Mouse (Mus musculus): ENCODE data around the gene Egln1.
A peak's percentile ranks its signal among the peaks of the same experiment; 100 is the strongest.

Egln1 gene

GRCm38 (mm10) chr8:124947865-124948732 is 1.0 kb downstream of the Egln1 start:
- peak in 1 of 2 experiments; percentile 17 for DNase-seq (ENCODE audit: low spot score in 2 of 2)

GRCm38 (mm10) chr8:124944406-124944805 is 4.7 kb downstream of the Egln1 start:
- DNase-seq (ENCODE audit: low spot score in 2 of 2): no peak

DNA sequence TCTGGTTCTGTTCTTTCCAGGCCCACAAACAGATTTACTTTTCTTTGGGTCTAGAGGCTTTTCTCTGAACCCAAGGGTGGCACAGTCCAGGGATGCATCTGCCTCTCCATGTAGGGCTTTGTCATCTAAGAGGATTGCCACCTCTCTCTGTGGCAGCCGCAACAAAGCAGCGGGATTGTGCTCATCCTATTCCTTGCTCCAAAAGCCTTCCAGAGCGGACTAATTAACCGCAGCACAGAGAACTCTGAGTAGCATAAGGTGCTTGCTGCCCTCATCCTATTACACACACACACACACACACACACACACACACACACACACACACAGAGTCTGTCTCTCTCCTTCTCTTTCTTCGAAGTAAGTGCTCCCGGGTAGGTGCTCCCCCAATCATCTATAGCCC is 5.3 kb downstream of the Egln1 start:
- no peak for DNase-seq (ENCODE audit: low spot score in 2 of 2)

DNA sequence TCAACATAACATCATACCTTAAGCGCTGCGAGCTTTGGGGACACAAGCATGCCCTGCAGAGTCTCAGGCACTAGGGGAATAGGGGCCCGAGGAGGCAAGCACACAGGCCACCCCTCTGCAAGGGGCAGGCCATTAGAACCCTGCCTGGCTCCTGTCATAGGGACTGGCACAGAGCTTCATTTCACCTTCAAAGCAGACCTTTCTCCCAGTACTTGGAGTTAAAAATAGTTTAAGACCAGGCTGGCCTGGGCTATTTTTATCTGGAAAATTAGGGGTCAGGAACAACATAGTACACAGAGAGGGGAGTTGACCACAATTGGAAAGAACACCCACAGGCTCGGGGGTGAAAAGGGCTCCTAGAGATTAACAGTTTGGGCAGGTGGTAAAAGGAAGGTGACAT is 11.8 kb downstream of the Egln1 start:
- no peak for DNase-seq (ENCODE audit: low spot score in 2 of 2)

- DNase-seq (ENCODE audit: low spot score in 2 of 2): no peak
Measured at GRCm38 (mm10) chr8:124936699-124937098, 12.4 kb downstream of the Egln1 start.

DNA sequence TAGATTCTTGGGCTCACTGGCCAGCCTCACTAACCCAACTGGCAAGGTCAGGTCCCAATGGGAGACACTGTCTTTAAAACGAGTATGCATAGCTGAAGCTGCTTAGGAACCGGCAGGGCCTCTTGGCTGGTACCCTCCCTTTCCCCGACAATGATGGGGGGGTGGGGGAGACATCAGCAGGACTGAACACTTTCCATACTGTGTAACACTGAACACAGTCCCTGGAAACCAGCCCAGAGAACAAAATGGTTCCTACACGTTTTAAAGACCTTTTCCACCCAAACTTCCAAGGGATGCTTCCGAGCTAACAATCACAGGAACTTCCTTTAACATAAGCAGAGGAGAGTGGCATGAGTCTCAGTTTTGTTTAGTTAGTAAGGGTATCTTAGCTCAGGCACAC is 14.0 kb downstream of the Egln1 start:
- no peak for DNase-seq (ENCODE audit: low spot score in 2 of 2)

GRCm38 (mm10) chr8:124932435-124932834 is 16.7 kb downstream of the Egln1 start:
- no peak for DNase-seq (ENCODE audit: low spot score in 2 of 2)

DNA sequence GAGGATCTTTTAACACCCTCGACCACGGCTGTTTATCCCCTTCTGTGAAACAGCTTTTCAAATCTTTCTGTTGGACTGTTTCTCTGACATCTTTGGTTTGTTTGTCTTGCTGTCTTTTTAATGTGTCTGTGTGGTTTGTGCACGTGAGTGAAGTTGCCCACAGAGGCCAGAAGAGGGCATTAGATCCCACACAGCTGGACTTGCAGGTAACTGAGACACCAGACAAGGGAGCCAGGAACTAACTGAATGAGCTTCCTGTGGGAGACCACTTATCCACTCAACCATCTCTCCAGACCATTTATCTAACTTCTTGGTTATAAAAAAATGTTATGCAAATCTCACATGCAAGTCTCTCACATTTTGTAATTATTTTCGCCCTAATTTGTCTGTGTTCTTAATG is 18.5 kb downstream of the Egln1 start:
- no peak for DNase-seq (ENCODE audit: low spot score in 2 of 2)

GRCm38 (mm10) chr8:124930086-124930485 is 19.0 kb downstream of the Egln1 start:
- DNase-seq (ENCODE audit: low spot score in 2 of 2): no peak

DNA sequence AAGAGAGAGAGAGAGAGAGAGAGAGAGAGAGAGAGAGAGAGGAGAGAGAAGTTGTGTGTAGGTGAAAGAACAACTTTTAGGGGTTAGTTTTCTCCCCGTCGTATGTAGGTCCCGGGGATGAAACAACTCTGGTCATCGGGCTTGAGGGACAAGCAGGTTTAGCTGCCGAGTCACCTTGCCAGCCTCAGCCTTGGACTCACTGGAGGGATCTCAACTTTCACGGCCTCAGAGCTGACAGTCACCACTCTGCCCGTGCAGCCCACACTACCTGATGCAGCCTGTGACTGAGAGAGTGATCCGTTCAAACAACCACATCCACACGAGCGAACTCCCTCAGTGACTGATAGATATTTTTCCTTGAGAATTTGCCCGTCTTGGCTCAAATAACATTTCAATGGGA is 20.1 kb downstream of the Egln1 start:
- DNase-seq (ENCODE audit: low spot score in 2 of 2): no peak

GRCm38 (mm10) chr8:124926351-124926771 is 22.8 kb downstream of the Egln1 start:
- DNase-seq (ENCODE audit: low spot score in 2 of 2): no peak

DNA sequence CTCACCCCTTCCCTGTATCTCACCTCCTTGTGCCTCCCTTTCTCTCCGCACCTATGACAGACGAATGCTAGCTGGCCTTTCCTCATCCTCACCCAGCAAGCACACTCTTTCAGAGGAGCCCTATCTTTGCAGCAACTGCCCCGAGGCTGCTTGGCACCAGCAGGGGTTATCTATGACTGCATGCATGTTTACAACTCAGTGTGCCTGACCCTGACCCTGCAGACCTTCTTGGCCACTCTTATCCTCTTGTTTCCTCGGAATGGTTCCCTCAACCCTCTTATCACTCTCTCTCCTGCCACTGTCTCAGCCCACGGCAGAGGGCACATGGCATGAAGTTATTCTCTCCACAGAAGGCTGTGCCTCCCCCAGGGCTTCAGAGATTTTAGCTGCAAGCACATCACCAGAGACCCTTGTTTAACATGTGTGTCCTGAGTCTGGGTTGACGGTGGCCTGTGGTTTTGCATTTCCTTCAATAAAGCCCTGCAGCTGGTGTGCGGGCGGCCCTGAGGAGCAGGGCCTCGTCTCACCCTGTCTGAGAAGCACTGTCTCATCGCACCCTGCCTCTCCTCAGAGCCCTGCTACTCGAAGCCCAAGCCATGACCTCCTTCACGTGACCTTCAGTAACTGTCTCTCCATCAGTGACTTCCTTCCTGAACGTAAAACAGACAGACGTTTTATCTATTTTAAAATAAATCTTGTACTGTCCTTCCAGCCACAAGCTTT is 23.4 kb downstream of the Egln1 start:
- DNase-seq (ENCODE audit: low spot score in 2 of 2): peak in 1 of 2 experiments; percentile 15

- DNase-seq (ENCODE audit: low spot score in 2 of 2): no peak
Measured at GRCm38 (mm10) chr8:124923971-124924652, 25.0 kb downstream of the Egln1 start.

DNA sequence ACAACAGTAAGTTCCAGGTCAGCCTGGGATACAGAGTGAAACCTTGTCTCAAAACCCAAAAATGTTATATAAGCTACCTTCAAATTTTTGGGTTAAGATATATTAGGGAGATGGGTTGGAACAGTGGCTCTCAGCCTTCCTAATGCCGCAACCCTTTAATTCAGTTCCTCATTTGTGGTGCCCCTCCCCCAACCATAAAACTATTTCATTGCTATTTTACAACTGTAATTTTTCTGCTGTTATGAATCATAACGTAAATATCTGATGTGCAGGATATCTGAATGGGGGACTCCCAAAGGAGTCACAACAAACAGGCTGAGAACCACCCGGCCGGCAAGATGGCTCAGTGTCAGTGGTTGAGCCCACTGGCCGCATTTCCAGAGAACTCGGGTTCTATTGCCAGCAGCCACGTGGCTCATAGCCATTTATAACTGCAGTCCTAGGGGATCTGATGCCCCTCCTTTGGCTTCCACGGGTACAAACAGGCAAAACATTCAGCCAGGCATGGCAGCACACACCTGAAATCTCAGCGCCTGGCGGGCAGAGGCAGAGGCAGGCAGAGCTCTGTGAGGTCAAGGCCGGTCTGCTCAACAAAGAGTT is 26.5 kb downstream of the Egln1 start:
- peak in 1 of 2 experiments; percentile 13 for DNase-seq (ENCODE audit: low spot score in 2 of 2)

GRCm38 (mm10) chr8:124921369-124922279 is 27.5 kb downstream of the Egln1 start:
- no peak for DNase-seq (ENCODE audit: low spot score in 2 of 2)

DNA sequence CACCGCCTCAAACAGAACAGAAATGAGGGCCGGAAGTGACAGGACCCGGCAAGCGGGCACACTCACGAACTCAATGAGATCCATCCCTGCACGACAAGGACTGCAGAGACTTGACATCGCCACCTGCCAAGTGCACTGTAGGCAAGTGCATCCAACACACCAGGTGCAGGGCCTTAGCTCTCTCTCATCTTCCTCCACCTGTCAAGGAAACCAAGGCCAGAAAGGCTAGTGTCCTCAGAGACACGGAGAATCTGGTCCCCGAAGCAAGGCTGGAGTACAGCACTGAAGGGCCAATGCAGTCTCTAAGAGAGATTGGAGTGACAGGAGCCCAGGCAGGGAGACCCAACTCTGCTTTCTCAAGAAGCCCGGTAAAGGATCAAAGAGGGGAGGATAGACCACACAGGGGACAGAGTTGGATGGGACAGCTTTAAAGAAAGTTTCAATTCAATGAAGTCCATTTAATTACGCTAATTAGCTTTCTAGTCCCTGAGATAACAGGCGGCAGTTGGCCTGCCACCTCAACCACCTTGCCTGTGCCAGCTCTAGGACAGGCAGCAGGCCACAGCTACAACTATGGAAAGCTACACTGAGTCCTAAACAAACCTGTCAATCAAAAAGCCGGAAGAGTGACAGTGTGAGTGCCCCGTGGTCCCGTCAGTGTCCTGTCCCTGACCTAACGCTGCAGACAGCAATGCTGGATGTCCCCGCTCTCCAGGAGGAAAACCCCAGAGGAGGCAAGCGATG is 31.2 kb downstream of the Egln1 start:
- DNase-seq (ENCODE audit: low spot score in 2 of 2): no peak

DNA sequence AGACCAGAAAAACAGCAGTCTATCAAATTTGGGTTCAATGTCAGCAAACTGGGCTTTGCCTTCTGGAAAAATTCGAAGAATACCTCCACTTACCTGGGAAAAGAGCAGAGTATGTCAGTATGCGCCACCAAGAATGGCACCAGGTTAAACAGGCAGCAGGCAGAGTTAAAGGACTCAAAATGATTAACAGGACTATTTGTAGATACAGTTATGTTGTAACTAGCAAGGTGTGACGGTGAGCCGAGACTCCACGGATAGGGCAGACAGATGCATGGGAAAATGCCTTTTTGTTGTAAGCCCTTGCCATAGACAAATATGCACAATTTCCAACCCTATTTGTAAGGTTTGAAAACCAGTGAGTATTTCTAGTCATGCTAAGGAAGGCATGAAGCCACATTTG is 35.1 kb downstream of the Egln1 start:
- no peak for DNase-seq (ENCODE audit: low spot score in 2 of 2)

- DNase-seq (ENCODE audit: low spot score in 2 of 2): no peak
Measured at GRCm38 (mm10) chr8:124911938-124912872, 36.9 kb downstream of the Egln1 start.

- no peak for DNase-seq (ENCODE audit: low spot score in 2 of 2)
Measured at GRCm38 (mm10) chr8:124910349-124910748, 38.8 kb downstream of the Egln1 start.

All from natural killer cell, adult 2 months (primary cell).